Mouse (Mus musculus): ENCODE results near the gene Bex4. TPM values are rescaled to one million over a fixed set of nuclear protein-coding genes. Genes with fewer than 3 reads are reported as not detected.

Gene Bex4
- polyA plus RNA-seq, 1 experiment from 2014 or later = 108 TPM

Small RNA genes within 50 kb of the gene (microRNA-seq; reads per million reads assigned to microRNA genes)
- gene Mir6383 = not detected

Other genes starting within 250 kb of the Bex4 start
- gene Arxes2, start 145.2 kb upstream of the Bex4 start, polyA plus RNA-seq (2015; fragmentation: Nextera tagmentation; extraction: Ambion mirVana) = 243 and 276 TPM in 2 replicates
- 95.2 and 109 TPM in 2 replicates for gene Arxes1, start 105.6 kb upstream of the Bex4 start, polyA plus RNA-seq (2015; fragmentation: Nextera tagmentation; extraction: Ambion mirVana)
- 586 and 639 TPM in 2 replicates for gene Bex2, start 70.8 kb upstream of the Bex4 start, polyA plus RNA-seq (2015; fragmentation: Nextera tagmentation; extraction: Ambion mirVana)
- not detected in 2 replicates for gene Nxf3, start 53.7 kb upstream of the Bex4 start, polyA plus RNA-seq (2015; fragmentation: Nextera tagmentation; extraction: Ambion mirVana)
- gene Tceal8, start 33.3 kb downstream of the Bex4 start, polyA plus RNA-seq (2015; fragmentation: Nextera tagmentation; extraction: Ambion mirVana) = 134 and 143 TPM in 2 replicates
- 17.5 and 20.1 TPM in 2 replicates for gene Tceal5, start 64.9 kb downstream of the Bex4 start, polyA plus RNA-seq (2015; fragmentation: Nextera tagmentation; extraction: Ambion mirVana)
- 1.5 and 1.7 TPM in 2 replicates for gene Tceal7, start 75.8 kb downstream of the Bex4 start, polyA plus RNA-seq (2015; fragmentation: Nextera tagmentation; extraction: Ambion mirVana)
- gene Bex1, start 76.5 kb downstream of the Bex4 start, polyA plus RNA-seq (2015; fragmentation: Nextera tagmentation; extraction: Ambion mirVana) = 179 and 186 TPM in 2 replicates
- gene Tceal9, start 106.1 kb downstream of the Bex4 start, polyA plus RNA-seq (2015; fragmentation: Nextera tagmentation; extraction: Ambion mirVana) = 354 and 388 TPM in 2 replicates
- gene Bex3, start 131.3 kb downstream of the Bex4 start, polyA plus RNA-seq (2015; fragmentation: Nextera tagmentation; extraction: Ambion mirVana) = 705 TPM in 2 replicates

Measured in midbrain, embryonic 13.5 days (tissue).